Mouse (Mus musculus) stomach, embryonic 14.5 days (tissue): ENCODE results near the gene Tmem150b. TPM values are rescaled to one million over a fixed set of nuclear protein-coding genes. Genes with fewer than 3 reads are reported as not detected.

ENCODE experiments used
- polyA plus RNA-seq: library from polyadenylated mRNA; unstranded; fragments of >200 nt; fragmentation: Nextera tagmentation; extraction: Ambion mirVana; gene quantifications from 2 replicates; pipeline ENCODE4 v1.2.1, GENCODE M21; 2014

Tmem150b gene
- polyA plus RNA-seq, 1 experiment from 2014 or later, result 0.36 TPM

Other genes with a start within 250 kb of the Tmem150b start
- gene Ppp1r12c, start 223.6 kb downstream of the Tmem150b start, polyA plus RNA-seq, result 47.2 and 61.0 TPM in 2 replicates
- 31.9 and 33.5 TPM in 2 replicates for gene Tnnt1, start 208.9 kb downstream of the Tmem150b start, polyA plus RNA-seq
- 2.9 and 3.3 TPM in 2 replicates for gene Tnni3, start 201.0 kb downstream of the Tmem150b start, polyA plus RNA-seq
- gene Dnaaf3, start 192.8 kb downstream of the Tmem150b start, polyA plus RNA-seq, result 0.62 and 0.67 TPM in 2 replicates
- gene Syt5, start 177.7 kb downstream of the Tmem150b start, polyA plus RNA-seq, result 8.1 and 10.0 TPM in 2 replicates
- not detected in 2 replicates for gene Ptprh, start 121.2 kb downstream of the Tmem150b start, polyA plus RNA-seq
- gene Tmem86b, start 93.8 kb downstream of the Tmem150b start, polyA plus RNA-seq, result 1.4 and 1.6 TPM in 2 replicates
- gene Ppp6r1, start 66.2 kb downstream of the Tmem150b start, polyA plus RNA-seq, result 10.2 and 11.7 TPM in 2 replicates
- gene Hspbp1, start 40.2 kb downstream of the Tmem150b start, polyA plus RNA-seq, result 84.8 and 94.2 TPM in 2 replicates
- gene Brsk1, start 34.6 kb downstream of the Tmem150b start, polyA plus RNA-seq, result 2.3 and 4.0 TPM in 2 replicates
- 59.2 and 59.4 TPM in 2 replicates for gene Kmt5c, start 14.9 kb upstream of the Tmem150b start, polyA plus RNA-seq
- gene Cox6b2, start 27.8 kb upstream of the Tmem150b start, polyA plus RNA-seq, result 72.0 and 85.2 TPM in 2 replicates
- not detected in 2 replicates for gene Fam71e2, start 46.1 kb upstream of the Tmem150b start, polyA plus RNA-seq
- gene Il11, start 57.6 kb upstream of the Tmem150b start, polyA plus RNA-seq, result 0.17 and 0.27 TPM in 2 replicates
- gene Tmem190, start 57.7 kb upstream of the Tmem150b start, polyA plus RNA-seq, result 0.55 TPM in 1 of 2 replicates, not detected in the other
- gene Tmem238, start 64.4 kb upstream of the Tmem150b start, polyA plus RNA-seq, result 8.7 and 10.6 TPM in 2 replicates
- 301 and 312 TPM in 2 replicates for gene Rpl28, start 67.6 kb upstream of the Tmem150b start, polyA plus RNA-seq
- 318 and 349 TPM in 2 replicates for gene Ube2s, start 87.3 kb upstream of the Tmem150b start, polyA plus RNA-seq
- gene Shisa7, start 119.4 kb upstream of the Tmem150b start, polyA plus RNA-seq, result 0.70 and 1.0 TPM in 2 replicates
- gene Isoc2b, start 145.0 kb upstream of the Tmem150b start, polyA plus RNA-seq, result 7.0 and 7.8 TPM in 2 replicates
- 0.94 and 0.98 TPM in 2 replicates for gene Isoc2a, start 151.9 kb upstream of the Tmem150b start, polyA plus RNA-seq
- not detected in 2 replicates for gene Gm36210, start 181.3 kb upstream of the Tmem150b start, polyA plus RNA-seq
- gene Zfp628, start 190.0 kb upstream of the Tmem150b start, polyA plus RNA-seq, result 4.3 and 4.5 TPM in 2 replicates
- 3.5 and 4.0 TPM in 2 replicates for gene Nat14, start 196.8 kb upstream of the Tmem150b start, polyA plus RNA-seq
- gene Ssc5d, start 200.5 kb upstream of the Tmem150b start, polyA plus RNA-seq, result 3.3 and 3.9 TPM in 2 replicates
- gene Sbk2, start 239.2 kb upstream of the Tmem150b start, polyA plus RNA-seq, result 0.55 and 1.4 TPM in 2 replicates
- gene Sbk3, start 245.9 kb upstream of the Tmem150b start, polyA plus RNA-seq, result 0.07 TPM in 1 of 2 replicates, not detected in the other